8 mouse cellular contexts compared by ENCODE assay signal in genomic region chr4:99941655-99942414, GRCm38 (mm10). TPM values are rescaled to one million over a fixed set of nuclear protein-coding genes. Genes with fewer than 3 reads are reported as not detected.
DNase-seq lines count a peak whose midpoint lies in the region; ATAC-seq lines count a peak whose summit lies in the region.

No protein-coding gene starts in this region.

- peak; percentile 11 to 33 for DNase-seq in cerebellum, postnatal 25 days
- DNase-seq in cerebellum, postnatal 4 days (ENCODE audit: low spot score in 2 of 2) = no peak
- peak; percentile 9 for DNase-seq in thymus, postnatal 14 days
- no peak for DNase-seq in thymus, postnatal 36 days
- DNase-seq in kidney, adult 9 months = peak; percentile 38
- no peak for DNase-seq in layer of hippocampus, adult 9-11 months
- no peak for DNase-seq in left cerebral cortex, adult 8-10 months (ENCODE audit: low spot score in 2 of 2)

- ATAC-seq in megakaryocyte-erythroid progenitor cell, adult 5-6 weeks (replicated peaks; ENCODE audit: low FRiP score, low TSS enrichment, poor library complexity, severe bottlenecking) = 0 out of 2 replicates have a peak, but pooled peaks have one; percentile 47

RNA-seq across cellular contexts. Expression of gene Itgb3bp, which starts 12.2 kb away (rescaled TPM):
- total RNA-seq in megakaryocyte-erythroid progenitor cell, adult 5-6 weeks (2014; fragmentation: Nextera tagmentation) = 30.5 and 32.2 TPM in 2 replicates
- 16.1 and 35.0 TPM in 2 replicates for total RNA-seq in megakaryocyte-erythroid progenitor cell, adult 5-6 weeks (2017)
- 1 to 10 TPM; 4.8 to 7.8 (median 6.3) TPM for total RNA-seq in left cerebral cortex, adult 8-10 months (2022)

RNA-seq across cellular contexts. Expression of gene Pgm1, which starts 12.6 kb away (rescaled TPM):
- total RNA-seq in megakaryocyte-erythroid progenitor cell, adult 5-6 weeks (2014; fragmentation: Nextera tagmentation) = 2.2 and 4.1 TPM in 2 replicates
- 7.2 and 8.3 TPM in 2 replicates for total RNA-seq in megakaryocyte-erythroid progenitor cell, adult 5-6 weeks (2017)
- 10 to 100 TPM; 58.5 to 65.5 (median 61.2) TPM for total RNA-seq in left cerebral cortex, adult 8-10 months (2022)

Comparison
In these comparisons a context has a peak if more than half of its experiments do, and no peak if none do; other contexts are left out.
1. DNase-seq: peak in cerebellum, postnatal 25 days (2 of 2), thymus, postnatal 14 days (single experiment) and kidney, adult 9 months (single experiment); none in cerebellum, postnatal 4 days (0 of 2), thymus, postnatal 36 days (0 of 2), layer of hippocampus, adult 9-11 months (single experiment) and left cerebral cortex, adult 8-10 months (0 of 2).
2. RNA of gene Pgm1, which starts 12.6 kb away (total RNA-seq): 58.5 to 65.5 TPM in left cerebral cortex, adult 8-10 months; 2.2 to 8.3 TPM in megakaryocyte-erythroid progenitor cell, adult 5-6 weeks; every median in the first group is over 4 times any median in the second.